Mouse (Mus musculus): Measurements from ENCODE around the gene Clpb.
"Not testable (repeated sequence)": the region's sequence is repeated elsewhere in the genome, so short reads cannot be mapped to it uniquely, and the experiment has no call there.

Gene Clpb

DNA sequence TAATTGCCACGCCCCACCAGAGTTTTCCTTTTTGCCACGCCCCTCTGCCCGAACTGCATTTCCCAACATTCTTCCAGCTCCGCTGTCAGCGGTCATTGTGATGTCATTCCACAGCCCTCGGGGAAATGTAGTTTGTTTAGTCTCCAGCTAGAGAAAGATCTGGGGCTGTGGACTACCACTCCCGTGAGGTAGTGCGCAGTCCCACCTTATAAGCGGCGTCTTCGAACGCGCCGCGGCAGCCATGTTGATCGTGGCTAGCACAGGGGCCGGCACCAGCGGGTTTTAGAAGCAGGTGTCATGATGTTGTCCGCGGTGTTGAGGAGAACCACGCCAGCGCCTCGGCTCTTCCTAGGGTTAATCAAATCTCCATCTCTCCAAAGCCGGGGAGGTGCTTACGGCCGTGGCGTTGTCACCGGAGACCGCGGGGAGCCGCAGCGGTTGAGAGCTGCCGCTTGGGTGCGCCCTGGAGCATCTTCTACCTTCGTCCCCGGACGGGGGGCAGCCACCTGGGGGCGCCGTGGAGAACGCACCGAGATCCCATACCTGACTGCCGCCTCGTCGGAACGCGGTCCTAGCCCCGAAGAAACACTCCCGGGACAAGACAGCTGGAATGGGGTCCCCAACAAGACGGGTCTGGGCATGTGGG, at the start of gene Clpb:
Gene Clpb (plus strand): TSS at position 120 of the 646 bp plus-strand sequence.
- DNase-seq (ENCODE audit: low read depth, low spot score): peak; percentile 92

DNA sequence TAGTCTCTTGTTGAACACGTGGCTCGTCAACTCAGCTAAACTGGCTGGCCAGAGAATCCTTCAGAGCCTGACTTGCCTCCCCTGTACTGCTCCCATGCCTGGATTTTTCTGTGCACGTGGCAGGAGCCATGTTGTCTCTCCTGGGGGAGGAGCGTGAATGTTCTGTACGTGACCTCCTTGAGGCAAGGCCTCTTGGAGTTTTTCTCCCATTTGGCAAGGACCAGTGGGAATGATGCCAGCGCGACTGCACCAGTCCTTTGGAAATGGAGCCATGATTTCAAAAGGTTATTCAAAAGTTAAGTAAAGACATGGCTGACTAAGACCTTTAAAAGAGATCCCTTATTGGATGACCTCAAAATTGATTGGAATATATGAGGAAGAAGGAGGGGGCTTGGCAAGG, 48.0 kb upstream of the Clpb start:
- DNase-seq (ENCODE audit: low read depth, low spot score): no peak

GRCm38 (mm10) chr7:101616136-101616835, 47.1 kb upstream of the Clpb start:
- no peak for DNase-seq (ENCODE audit: low read depth, low spot score)

GRCm38 (mm10) chr7:101617438-101618165, 45.8 kb upstream of the Clpb start:
- DNase-seq (ENCODE audit: low read depth, low spot score): no peak

DNA sequence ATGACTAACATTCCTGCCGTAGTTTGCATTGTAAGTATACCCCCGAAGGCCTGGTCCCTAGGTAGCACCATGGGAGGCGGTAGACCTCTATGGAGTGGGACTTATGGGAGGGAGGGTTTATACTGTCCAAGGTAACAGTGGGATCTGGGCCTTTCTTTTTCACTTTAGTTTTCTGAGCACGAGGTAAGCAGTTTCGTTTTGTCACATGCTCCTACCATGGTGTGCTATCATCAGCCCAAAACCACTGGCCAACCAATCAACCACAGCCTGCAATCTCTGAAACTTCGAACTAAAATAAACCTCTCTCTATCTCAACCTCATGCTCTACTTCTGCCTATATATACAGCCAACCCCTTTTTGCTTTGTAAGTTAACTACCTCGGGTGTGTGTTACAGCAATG, 45.2 kb upstream of the Clpb start:
- DNase-seq (ENCODE audit: low read depth, low spot score): no peak

- DNase-seq (ENCODE audit: low read depth, low spot score): peak; percentile 11
Observed at GRCm38 (mm10) chr7:101620373-101620772, 43.1 kb upstream of the Clpb start.

DNA sequence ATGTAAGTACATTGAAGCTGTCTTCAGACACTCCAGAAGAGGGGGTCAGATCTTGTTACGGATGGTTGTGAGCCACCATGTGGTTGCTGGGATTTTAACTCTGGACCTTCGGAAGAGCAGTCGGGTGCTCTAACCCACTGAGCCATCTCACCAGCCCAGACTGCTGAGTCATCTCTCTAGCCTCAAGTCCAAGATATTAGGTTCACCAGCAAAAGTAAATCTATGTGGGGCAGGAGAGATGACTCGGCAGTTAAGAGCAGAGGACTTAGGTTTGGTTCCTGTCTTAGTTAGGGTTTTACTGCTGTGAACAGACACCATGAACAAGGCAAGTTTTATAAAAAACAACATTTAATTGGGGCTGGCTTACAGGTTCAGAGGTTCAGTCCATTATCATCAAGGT, 41.6 kb upstream of the Clpb start:
- DNase-seq (ENCODE audit: low read depth, low spot score): not testable (repeated sequence)

GRCm38 (mm10) chr7:101624283-101624682, 39.1 kb upstream of the Clpb start:
- no peak for DNase-seq (ENCODE audit: low read depth, low spot score)

GRCm38 (mm10) chr7:101627166-101627565, 36.3 kb upstream of the Clpb start:
- DNase-seq (ENCODE audit: low read depth, low spot score): not testable (repeated sequence)

DNA sequence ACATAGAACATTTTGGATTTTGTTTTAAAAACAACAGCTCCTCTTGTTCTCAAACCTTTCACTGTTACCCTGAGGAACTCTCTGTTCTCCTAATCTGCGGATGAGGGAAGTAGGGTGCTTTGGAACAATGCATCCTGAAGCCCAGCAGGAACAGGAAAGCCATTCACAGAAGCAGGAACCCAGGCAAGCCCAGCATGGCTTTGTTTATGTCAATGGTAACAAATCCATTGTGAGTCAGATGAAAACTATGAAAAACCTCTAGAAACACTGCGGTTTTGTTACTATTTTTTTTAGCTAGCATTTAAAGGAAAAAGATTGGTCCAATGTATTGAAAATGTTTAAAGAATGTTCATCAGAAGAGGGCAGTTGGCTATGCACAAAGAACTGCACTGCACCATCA, 35.0 kb upstream of the Clpb start:
- DNase-seq (ENCODE audit: low read depth, low spot score): no peak

GRCm38 (mm10) chr7:101633629-101634177, 29.7 kb upstream of the Clpb start:
- no peak for DNase-seq (ENCODE audit: low read depth, low spot score)

- DNase-seq (ENCODE audit: low read depth, low spot score): no peak
Observed at GRCm38 (mm10) chr7:101634513-101634912, 28.9 kb upstream of the Clpb start.

GRCm38 (mm10) chr7:101636056-101636455, 27.4 kb upstream of the Clpb start:
- DNase-seq (ENCODE audit: low read depth, low spot score): no peak

DNA sequence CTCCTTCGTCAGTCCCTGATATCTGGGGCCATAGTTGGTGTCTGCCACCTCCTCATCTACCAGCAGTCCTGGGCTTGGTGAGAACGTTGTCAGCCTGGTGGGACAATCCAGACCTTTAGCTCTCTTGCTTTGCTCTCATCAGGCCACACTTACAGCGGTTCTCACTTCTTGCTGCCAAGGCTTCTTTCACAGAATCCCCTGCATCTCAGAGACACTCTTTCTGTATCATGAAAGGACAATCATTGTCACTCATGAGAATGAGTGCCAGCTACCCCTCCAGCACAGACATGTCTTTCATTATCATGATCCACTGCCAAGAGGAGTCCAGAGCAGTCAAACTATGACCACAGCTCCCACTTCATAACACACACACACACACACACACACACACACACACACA, 19.6 kb upstream of the Clpb start:
- no peak for DNase-seq (ENCODE audit: low read depth, low spot score)

- DNase-seq (ENCODE audit: low read depth, low spot score): no peak
Observed at GRCm38 (mm10) chr7:101649729-101650128, 13.7 kb upstream of the Clpb start.

- no peak for DNase-seq (ENCODE audit: low read depth, low spot score)
Observed at GRCm38 (mm10) chr7:101650565-101650964, 12.9 kb upstream of the Clpb start.

- DNase-seq (ENCODE audit: low read depth, low spot score): peak; percentile 26
Observed at GRCm38 (mm10) chr7:101653681-101654209, 9.7 kb upstream of the Clpb start.

DNA sequence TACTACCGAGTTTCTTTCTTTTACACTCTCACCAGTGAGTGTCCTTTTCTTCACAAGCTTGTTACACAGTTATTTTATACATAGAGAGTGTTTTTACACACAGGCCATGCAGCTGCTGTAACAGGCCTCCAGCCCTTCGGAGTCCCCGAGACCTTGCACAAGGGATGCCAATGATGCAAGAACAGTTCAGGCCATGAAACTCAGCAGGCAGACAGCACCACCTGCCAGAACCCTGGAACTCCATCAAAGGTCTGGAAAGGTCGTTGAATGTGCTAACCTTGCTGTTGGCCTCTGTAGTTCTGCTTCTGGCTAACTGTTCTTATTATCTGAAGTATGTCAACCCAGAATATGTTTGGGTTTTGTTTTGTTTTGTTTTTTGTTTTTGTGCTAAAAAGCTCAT, 8.5 kb upstream of the Clpb start:
- DNase-seq (ENCODE audit: low read depth, low spot score): no peak

GRCm38 (mm10) chr7:101662006-101662405, 1.4 kb upstream of the Clpb start:
- DNase-seq (ENCODE audit: low read depth, low spot score): no peak

DNA sequence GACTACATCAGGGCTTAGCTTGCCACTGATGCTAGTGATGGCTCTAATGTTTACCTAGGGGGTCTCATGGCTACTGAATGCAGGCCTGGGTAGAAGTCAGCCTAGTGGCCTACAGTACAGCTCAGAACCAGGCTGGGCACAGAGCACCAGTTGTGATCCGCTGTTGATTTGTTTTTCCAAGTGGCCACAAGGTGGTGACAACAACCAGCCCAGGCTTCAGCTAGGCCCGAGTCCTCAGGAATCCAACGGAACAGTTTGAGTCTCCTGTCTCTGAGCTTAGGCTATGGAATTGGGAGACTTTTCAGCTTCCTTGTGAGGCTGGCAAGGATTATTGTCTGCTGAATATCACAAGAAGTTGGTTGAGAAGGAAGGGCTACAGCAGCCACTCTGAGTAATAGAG, 3.1 kb downstream of the Clpb start:
- peak; percentile 27 for DNase-seq (ENCODE audit: low read depth, low spot score)

- DNase-seq (ENCODE audit: low read depth, low spot score): no peak
Observed at GRCm38 (mm10) chr7:101671601-101672280, 8.3 kb downstream of the Clpb start.

DNA sequence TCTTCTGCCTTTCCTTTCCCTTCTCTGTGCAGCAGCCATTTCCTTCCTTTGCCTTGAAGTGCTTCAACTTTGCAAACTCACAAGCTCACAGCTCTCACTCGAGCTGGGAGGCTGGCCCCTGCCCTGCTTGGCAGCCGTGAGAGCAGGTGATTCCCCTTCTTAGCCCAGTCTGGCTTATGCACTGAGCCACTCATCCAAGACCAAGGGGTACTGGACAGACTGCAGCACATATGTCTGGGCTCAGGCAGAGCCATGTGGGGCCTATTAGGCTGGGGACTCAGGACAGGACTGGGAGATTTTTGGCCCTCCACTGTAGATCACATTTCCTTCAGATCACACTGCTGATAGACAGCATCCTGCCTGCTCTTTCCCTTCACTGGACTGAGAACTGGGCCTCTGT, 10.1 kb downstream of the Clpb start:
- no peak for DNase-seq (ENCODE audit: low read depth, low spot score)
